Mouse (Mus musculus) forebrain, embryonic 14.5 days (tissue): Measurements from ENCODE around the gene Esd. TPM values are rescaled to one million over a fixed set of nuclear protein-coding genes. Genes with fewer than 3 reads are reported as not detected.

ENCODE experiments used
- ATAC-seq: fragments of 200-750 bp; cut with Nextera tagmentation; 2 replicates; pipeline ENCODE4 v1.8.0; 2017; ENCODE audit warnings: mild to moderate bottlenecking, moderate library complexity
- DNase-seq: peaks from one replicate; pipeline ENCODE4 v3.0.0-alpha.2; 2015; ENCODE audit warnings: low spot score
- H3K27ac ChIP-seq: fragments of 300-500 bp; sonication (generic); 2 replicates; pipeline ENCODE4 v1.5.1; 2014; ENCODE audit warnings: low read depth, mild to moderate bottlenecking, control low read depth, low read length, moderate library complexity
- H3K27me3 ChIP-seq: fragments of 300-500 bp; sonication (generic); replicated peaks from 2 replicates; pipeline ENCODE4 v1.6.1; 2014; ENCODE audit warnings: low read length, control low read depth, mixed read lengths; ENCODE audit not compliant: control insufficient read depth, insufficient read depth
- H3K36me3 ChIP-seq: fragments of 300-500 bp; sonication (generic); 2 replicates; pipeline ENCODE4 v1.6.1; 2014; ENCODE audit warnings: low read length, control low read depth; ENCODE audit not compliant: control insufficient read depth, insufficient read depth
- H3K4me1 ChIP-seq: fragments of 300-500 bp; sonication (generic); 2 replicates; pipeline ENCODE4 v1.6.1; 2014; ENCODE audit warnings: antibody characterized with exemption, low read length, control low read depth; ENCODE audit not compliant: control insufficient read depth, insufficient read depth
- H3K4me2 ChIP-seq: fragments of 300-500 bp; sonication (generic); 2 replicates; pipeline ENCODE4 v1.6.1; 2014; ENCODE audit warnings: mild to moderate bottlenecking, control low read depth, low read length
- H3K4me3 ChIP-seq: fragments of 300-500 bp; sonication (generic); 2 replicates; pipeline ENCODE4 v1.5.1; 2014; ENCODE audit warnings: low read depth, low read length, control low read depth
- H3K9ac ChIP-seq: fragments of 300-500 bp; sonication (generic); 2 replicates; pipeline ENCODE4 v1.6.1; 2014; ENCODE audit warnings: mild to moderate bottlenecking, low read length, control low read depth, moderate library complexity
- H3K9me3 ChIP-seq: fragments of 300-500 bp; sonication (generic); replicated peaks from 2 replicates; pipeline ENCODE4 v1.6.1; 2016; ENCODE audit warnings: low read length, control low read depth, mixed read lengths; ENCODE audit not compliant: control insufficient read depth
- WGBS: fragments of 180-500 bp; shearing (Covaris S2); extraction: QIAGEN DNeasy Blood & Tissue Kit; methylation state at CpG from one replicate; pipeline ENCODE4 v1.1.7; 2014; 5-methylcytosine and 5-hydroxymethylcytosine counted together
- polyA plus RNA-seq: library from polyadenylated mRNA; unstranded; fragments of >200 nt; fragmentation: Nextera tagmentation; extraction: Ambion mirVana; gene quantifications from 2 replicates; pipeline ENCODE4 v1.2.1, GENCODE M21; 2014

Gene Esd
- polyA plus RNA-seq, 1 experiment from 2014 or later, result 355 TPM

- DNase-seq (no peak), ATAC-seq (no peak)
- Histone ChIP-seq H3K27me3 (no peaks in the 10 kb centered on the region), H3K4me2 (no peak overlapping the region), H3K4me3 (no peak overlapping the region), H3K4me1 (no peaks in the 10 kb centered on the region), H3K36me3 (peaks cover 18% of the 10 kb centered on the region), H3K9me3 (no peaks in the 10 kb centered on the region), H3K9ac (no peak overlapping the region), H3K27ac (no peak overlapping the region)
- 76% methylated on average over 3 of the region's 3 CpGs for WGBS
Measured at GRCm38 (mm10) chr14:74787717-74788116, 55.6 kb downstream of the Esd start.

GRCm38 (mm10) chr14:74788766-74789165 lies 56.7 kb downstream of the Esd start:
- no peaks in the 10 kb centered on the region for H3K4me1 ChIP-seq
- ATAC-seq (no peak), DNase-seq (no peak)
- H3K27me3 ChIP-seq, result no peaks in the 10 kb centered on the region
- H3K9ac ChIP-seq, result no peak overlapping the region
- H3K4me3 ChIP-seq, result no peak overlapping the region
- peaks cover 18% of the 10 kb centered on the region for H3K36me3 ChIP-seq
- H3K9me3 ChIP-seq, result no peaks in the 10 kb centered on the region
- 91% methylated on average over 8 of the region's 8 CpGs for WGBS
- no peak overlapping the region for H3K4me2 ChIP-seq
- H3K27ac ChIP-seq, result no peak overlapping the region

GRCm38 (mm10) chr14:74790535-74790934 lies 58.4 kb downstream of the Esd start:
- Histone ChIP-seq H3K4me3 (no peak overlapping the region), H3K36me3 (peaks cover 5% of the 10 kb centered on the region), H3K9ac (no peak overlapping the region), H3K27me3 (no peaks in the 10 kb centered on the region), H3K4me1 (no peaks in the 10 kb centered on the region), H3K4me2 (no peak overlapping the region), H3K27ac (no peak overlapping the region), H3K9me3 (no peaks in the 10 kb centered on the region)
- no peak for ATAC-seq
- WGBS, result 76% methylated on average over 5 of the region's 5 CpGs
- DNase-seq, result no peak

GRCm38 (mm10) chr14:74792793-74793192 lies 60.7 kb downstream of the Esd start:
- H3K4me2 ChIP-seq, result no peak overlapping the region
- H3K4me3 ChIP-seq, result no peak overlapping the region
- ATAC-seq (no peak), DNase-seq (no peak)
- WGBS, result 86% methylated on average over 6 of the region's 6 CpGs
- no peaks in the 10 kb centered on the region for H3K27me3 ChIP-seq
- H3K4me1 ChIP-seq, result peaks cover 3% of the 10 kb centered on the region
- H3K36me3 ChIP-seq, result no peaks in the 10 kb centered on the region
- H3K27ac ChIP-seq, result no peak overlapping the region
- no peak overlapping the region for H3K9ac ChIP-seq
- H3K9me3 ChIP-seq, result no peaks in the 10 kb centered on the region

GRCm38 (mm10) chr14:74794931-74795330 lies 62.8 kb downstream of the Esd start:
- Histone ChIP-seq H3K9me3 (no peaks in the 10 kb centered on the region), H3K4me2 (no peak overlapping the region), H3K9ac (no peak overlapping the region), H3K27ac (no peak overlapping the region), H3K4me1 (peaks cover 8% of the 10 kb centered on the region), H3K27me3 (no peaks in the 10 kb centered on the region), H3K36me3 (no peaks in the 10 kb centered on the region), H3K4me3 (no peak overlapping the region)
- DNase-seq (no peak), ATAC-seq (no peak)
- 70% methylated on average over 12 of the region's 12 CpGs for WGBS

- WGBS, result 84% methylated on average over 10 of the region's 10 CpGs
- Histone ChIP-seq H3K9ac (no peak overlapping the region), H3K9me3 (0 out of 2 replicates have a peak, but pooled peaks cover 5% of the 10 kb centered on the region), H3K27ac (peak overlapping the region; percentile 44), H3K4me2 (no peak overlapping the region), H3K4me1 (peaks cover 8% of the 10 kb centered on the region), H3K27me3 (no peaks in the 10 kb centered on the region), H3K36me3 (no peaks in the 10 kb centered on the region), H3K4me3 (no peak overlapping the region)
- DNase-seq (no peak), ATAC-seq (peak; percentile 54)
Measured at GRCm38 (mm10) chr14:74797386-74798062, 65.4 kb downstream of the Esd start.

- no peaks in the 10 kb centered on the region for H3K36me3 ChIP-seq
- H3K4me2 ChIP-seq, result no peak overlapping the region
- peak overlapping the region; percentile 44 for H3K27ac ChIP-seq
- H3K4me3 ChIP-seq, result no peak overlapping the region
- WGBS, result 51% methylated on average over 16 of the region's 16 CpGs
- ATAC-seq (peak; percentile 79), DNase-seq (peak; percentile 65)
- no peaks in the 10 kb centered on the region for H3K27me3 ChIP-seq
- 0 out of 2 replicates have a peak, but pooled peaks cover 5% of the 10 kb centered on the region for H3K9me3 ChIP-seq
- peaks cover 8% of the 10 kb centered on the region for H3K4me1 ChIP-seq
- no peak overlapping the region for H3K9ac ChIP-seq
Measured at GRCm38 (mm10) chr14:74798063-74798890, 66.2 kb downstream of the Esd start.
